Mouse (Mus musculus): ENCODE results near the gene Clasp1. TPM values are rescaled to one million over a fixed set of nuclear protein-coding genes. Genes with fewer than 3 reads are reported as not detected.

The Clasp1 gene
- total and polyA plus RNA-seq, 3 experiments = 32.0 to 53.2 (median 42.2) TPM

DNA sequence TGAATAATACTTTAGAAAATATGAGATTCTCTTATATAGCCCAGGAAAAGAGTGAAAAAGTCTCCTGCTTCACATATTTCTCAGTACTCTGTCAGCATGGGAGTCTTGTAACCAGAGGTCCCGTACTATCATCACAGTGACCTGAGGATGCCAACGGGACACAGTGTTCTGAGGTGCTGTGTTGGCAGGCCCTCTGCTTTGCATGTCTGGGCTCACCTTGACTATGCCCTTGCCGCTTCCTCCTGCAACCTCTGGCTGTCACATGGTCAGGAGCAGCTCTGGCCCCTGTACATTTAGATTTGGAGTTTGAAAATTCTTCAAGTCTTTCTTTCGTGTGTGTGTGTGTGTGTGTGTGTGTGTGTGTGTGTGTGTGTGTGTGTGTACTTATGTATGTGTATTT is 204.1 kb downstream of the Clasp1 start:
- in situ Hi-C loops (cut with MboI; ENCODE audit: low pct_ligation_motif_present, low pct_unique_long_range_greater_than_20kb, low sequenced_read_pairs) = no loop called here
- peaks cover 58 to 85% of the 10 kb centered on the region in 2 experiments for H3K36me3 ChIP-seq (replicated peaks in 1 of 2; ENCODE audit: control insufficient read depth in 1 of 2, insufficient read depth in 1 of 2, low read length in 1 of 2)

DNA sequence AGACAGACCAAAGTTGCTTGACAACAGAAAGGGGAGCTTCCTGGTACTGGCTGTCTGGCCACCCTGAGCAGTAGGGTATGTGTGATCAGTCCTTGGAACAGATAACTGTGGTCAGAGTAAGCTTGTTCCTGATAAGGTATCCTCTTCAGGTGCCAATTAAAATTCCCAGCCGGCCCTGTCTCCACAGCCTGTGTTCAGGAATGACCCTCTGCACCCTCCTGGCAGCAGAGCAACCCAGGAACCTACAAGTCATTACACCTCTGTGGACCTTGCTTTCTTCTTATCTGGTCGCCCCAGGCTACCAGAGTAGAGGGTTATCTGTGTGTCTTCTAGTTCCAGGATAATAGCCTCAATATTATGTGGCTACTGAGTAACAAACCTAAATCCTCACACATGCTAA is 206.5 kb downstream of the Clasp1 start:
- no peak overlapping the region for H3K9ac ChIP-seq (ENCODE audit: insufficient read depth, low read depth)

More for the DNA sequence above, 204.1 kb downstream of the Clasp1 start:
- H3K4me3 ChIP-seq (replicated peaks in 1 of 3; ENCODE audit: low read depth in 2 of 3, low read length in 2 of 3, poor library complexity in 1 of 3) = no peak overlapping the region
- TF ChIP-seq RCOR1 (conservative IDR thresholded peaks at IDR 0.05; ENCODE audit: low read depth, low read length) = no peak
- no peak for TF ChIP-seq USF1 (IDR thresholded peaks at IDR 0.05; ENCODE audit: low read depth, low read length)
- TF ChIP-seq USF2 (conservative IDR thresholded peaks at IDR 0.05; ENCODE audit: low read depth, low read length) = no peak
- TF ChIP-seq JUN (IDR thresholded peaks at IDR 0.05; ENCODE audit: insufficient read depth, low read depth, low read length) = no peak
- TF ChIP-seq ZKSCAN1 (IDR thresholded peaks at IDR 0.05; ENCODE audit: borderline replicate concordance, low read depth, low read length) = no peak
- no peak for TF ChIP-seq E2F4 (IDR thresholded peaks at IDR 0.05; ENCODE audit: insufficient replicate concordance, low read depth, low read length)
- no peak for TF ChIP-seq RAD21 (IDR thresholded peaks at IDR 0.05; ENCODE audit: low read depth, low read length)
- TF ChIP-seq ZNF384 (IDR thresholded peaks at IDR 0.05; ENCODE audit: low read depth, low read length) = no peak
- TF ChIP-seq ZC3H11A (IDR thresholded peaks at IDR 0.05; ENCODE audit: low read depth, low read length) = no peak
- TF ChIP-seq SIN3A (IDR thresholded peaks at IDR 0.05; ENCODE audit: low read length) = no peak
- TF ChIP-seq BHLHE40 (IDR thresholded peaks at IDR 0.05; ENCODE audit: low read depth, low read length) = no peak
- no peak for TF ChIP-seq CHD2 (IDR thresholded peaks at IDR 0.05; ENCODE audit: low read length)
- TF ChIP-seq MYC (IDR thresholded peaks at IDR 0.05; ENCODE audit: low read depth, low read length) = no peak
- TF ChIP-seq KAT2A (IDR thresholded peaks at IDR 0.05; ENCODE audit: insufficient replicate concordance, low read length) = no peak
- TF ChIP-seq NELFE (IDR thresholded peaks at IDR 0.05; ENCODE audit: low read depth, low read length) = no peak
- TF ChIP-seq UBTF (IDR thresholded peaks at IDR 0.05; ENCODE audit: low read depth, low read length) = no peak
- no peak overlapping the region for H3K9ac ChIP-seq (ENCODE audit: insufficient read depth, low read depth)
- no peak overlapping the region for H3K4me2 ChIP-seq (ENCODE audit: insufficient read depth, low read depth, poor library complexity, severe bottlenecking)
- H3K27me3 ChIP-seq (replicated peaks) = no peaks in the 10 kb centered on the region
- 0 out of 4 replicates have a peak, but pooled peaks cover 0 to 3% of the 10 kb centered on the region in 2 experiments for H3K4me1 ChIP-seq (ENCODE audit: control insufficient read depth in 1 of 2, insufficient read depth in 2 of 2)
- dilution Hi-C loops (cut with MboI; ENCODE audit: extremely low pct_ligation_motif_present, extremely low pct_unique_long_range_greater_than_20kb, low sequenced_read_pairs) = no loop called here
- DNase-seq (ENCODE audit: extremely low read depth) = no peak
- no peaks in the 10 kb centered on the region for H3K9me3 ChIP-seq (replicated peaks; ENCODE audit: low read length)
- no peak overlapping the region for H3K27ac ChIP-seq (ENCODE audit: insufficient read depth, low read depth)
- H3K79me2 ChIP-seq (replicated peaks; ENCODE audit: control insufficient read depth, extremely low read depth, insufficient read depth, poor library complexity, severe bottlenecking) = no peaks in the 10 kb centered on the region

More for the DNA sequence above, 206.5 kb downstream of the Clasp1 start:
- no peak overlapping the region for H3K27ac ChIP-seq (ENCODE audit: insufficient read depth, low read depth)
- H3K4me3 ChIP-seq (replicated peaks in 1 of 3; ENCODE audit: low read depth in 2 of 3, low read length in 2 of 3, poor library complexity in 1 of 3) = no peak overlapping the region
- no peaks in the 10 kb centered on the region for H3K79me2 ChIP-seq (replicated peaks; ENCODE audit: control insufficient read depth, extremely low read depth, insufficient read depth, poor library complexity, severe bottlenecking)
- no peak for TF ChIP-seq KAT2A (IDR thresholded peaks at IDR 0.05; ENCODE audit: insufficient replicate concordance, low read length)
- TF ChIP-seq ZMIZ1 (IDR thresholded peaks at IDR 0.05; ENCODE audit: low read depth, low read length) = no peak
- no peak for TF ChIP-seq CHD1 (IDR thresholded peaks at IDR 0.05; ENCODE audit: low read depth, low read length)
- TF ChIP-seq USF1 (IDR thresholded peaks at IDR 0.05; ENCODE audit: low read depth, low read length) = no peak
- TF ChIP-seq SIN3A (IDR thresholded peaks at IDR 0.05; ENCODE audit: low read length) = no peak
- no peak for TF ChIP-seq TBP (conservative IDR thresholded peaks at IDR 0.05; ENCODE audit: low read depth, low read length)
- no peak for TF ChIP-seq ELF1 (IDR thresholded peaks at IDR 0.05; ENCODE audit: low read depth, low read length)
- no peak for TF ChIP-seq MYC (IDR thresholded peaks at IDR 0.05; ENCODE audit: low read depth, low read length)
- no peak for TF ChIP-seq ZKSCAN1 (IDR thresholded peaks at IDR 0.05; ENCODE audit: borderline replicate concordance, low read depth, low read length)
- TF ChIP-seq HCFC1 (IDR thresholded peaks at IDR 0.05; ENCODE audit: low read depth, low read length) = no peak
- TF ChIP-seq MXI1 (IDR thresholded peaks at IDR 0.05; ENCODE audit: low read depth, low read length) = no peak
- TF ChIP-seq MEF2A (IDR thresholded peaks at IDR 0.05; ENCODE audit: borderline replicate concordance, low read depth, low read length) = no peak
- H3K9me3 ChIP-seq (replicated peaks; ENCODE audit: low read length) = no peaks in the 10 kb centered on the region
- no peak overlapping the region for H3K4me2 ChIP-seq (ENCODE audit: insufficient read depth, low read depth, poor library complexity, severe bottlenecking)
- no peak for DNase-seq (ENCODE audit: extremely low read depth)
- in situ Hi-C loops (cut with MboI; ENCODE audit: low pct_ligation_motif_present, low pct_unique_long_range_greater_than_20kb, low sequenced_read_pairs) (no loop called here), dilution Hi-C loops (cut with MboI; ENCODE audit: extremely low pct_ligation_motif_present, extremely low pct_unique_long_range_greater_than_20kb, low sequenced_read_pairs) (no loop called here)
- H3K36me3 ChIP-seq (replicated peaks in 1 of 2; ENCODE audit: control insufficient read depth in 1 of 2, insufficient read depth in 1 of 2, low read length in 1 of 2) = peaks cover 66 to 95% of the 10 kb centered on the region in 2 experiments
- H3K4me1 ChIP-seq (ENCODE audit: control insufficient read depth in 1 of 2, insufficient read depth in 2 of 2) = 0 out of 4 replicates have a peak, but pooled peaks cover 0 to 3% of the 10 kb centered on the region in 2 experiments
- no peaks in the 10 kb centered on the region for H3K27me3 ChIP-seq (replicated peaks)
